Mouse (Mus musculus) c-Kit-negative CD71-positive TER-119-positive erythroid progenitor cells, embryonic 14.5 days (primary cell): Measurements from ENCODE around the gene Fzd4.

Experiments
- DNase-seq: peaks from one replicate; pipeline ENCODE4 v3.0.0-alpha.2; 2013; ENCODE audit warnings: low read depth, low spot score

Fzd4 gene

GRCm38 (mm10) chr7:89404081-89404733 is at the start of gene Fzd4, which contains the start of gene Tmem135:
Fzd4 (plus strand) TSS chr7:89404355.
Tmem135 (minus strand) TSS chr7:89404222.
- peak; percentile 5 for DNase-seq

- DNase-seq, result no peak
Observed at GRCm38 (mm10) chr7:89355519-89356255, 48.5 kb upstream of the Fzd4 start.

DNA sequence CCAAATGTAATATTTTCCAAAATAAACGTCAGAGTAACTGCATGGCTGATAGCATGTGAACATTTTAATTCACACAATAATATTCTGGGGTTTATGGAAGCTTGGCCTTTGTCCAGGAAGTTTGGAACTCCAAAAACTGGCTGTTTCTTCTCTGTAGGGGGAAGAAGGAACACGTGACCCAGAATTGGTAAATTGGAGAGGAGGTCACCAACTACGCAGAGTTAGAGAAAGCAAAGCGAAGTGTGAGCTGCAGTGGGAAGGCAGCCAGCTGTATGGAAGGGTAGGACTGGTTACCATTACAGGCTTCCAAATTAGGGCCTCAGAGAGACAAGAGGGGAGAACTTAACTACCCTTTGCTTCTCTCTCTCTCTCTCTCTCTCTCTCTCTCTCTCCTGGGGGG is 47.8 kb upstream of the Fzd4 start:
- no peak for DNase-seq

DNA sequence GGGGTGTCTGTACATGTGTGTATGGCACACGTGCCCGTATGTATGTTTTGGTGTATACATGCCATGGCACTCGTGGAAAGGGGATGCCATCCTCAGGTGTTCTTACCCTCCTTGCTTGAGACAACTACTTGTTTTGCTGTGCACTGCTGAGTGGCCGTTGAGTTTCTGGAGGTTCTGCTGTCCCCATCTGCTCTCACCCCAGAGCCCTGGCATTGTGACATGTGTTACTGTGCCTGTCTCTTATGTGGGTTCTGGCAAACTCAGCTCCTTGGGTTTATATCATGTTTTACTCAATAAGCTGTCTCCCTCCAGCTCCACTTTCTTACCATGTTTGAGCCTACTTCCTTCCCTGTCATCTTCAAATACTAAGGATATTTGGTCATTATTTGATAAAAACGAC is 40.2 kb upstream of the Fzd4 start:
- no peak for DNase-seq

DNA sequence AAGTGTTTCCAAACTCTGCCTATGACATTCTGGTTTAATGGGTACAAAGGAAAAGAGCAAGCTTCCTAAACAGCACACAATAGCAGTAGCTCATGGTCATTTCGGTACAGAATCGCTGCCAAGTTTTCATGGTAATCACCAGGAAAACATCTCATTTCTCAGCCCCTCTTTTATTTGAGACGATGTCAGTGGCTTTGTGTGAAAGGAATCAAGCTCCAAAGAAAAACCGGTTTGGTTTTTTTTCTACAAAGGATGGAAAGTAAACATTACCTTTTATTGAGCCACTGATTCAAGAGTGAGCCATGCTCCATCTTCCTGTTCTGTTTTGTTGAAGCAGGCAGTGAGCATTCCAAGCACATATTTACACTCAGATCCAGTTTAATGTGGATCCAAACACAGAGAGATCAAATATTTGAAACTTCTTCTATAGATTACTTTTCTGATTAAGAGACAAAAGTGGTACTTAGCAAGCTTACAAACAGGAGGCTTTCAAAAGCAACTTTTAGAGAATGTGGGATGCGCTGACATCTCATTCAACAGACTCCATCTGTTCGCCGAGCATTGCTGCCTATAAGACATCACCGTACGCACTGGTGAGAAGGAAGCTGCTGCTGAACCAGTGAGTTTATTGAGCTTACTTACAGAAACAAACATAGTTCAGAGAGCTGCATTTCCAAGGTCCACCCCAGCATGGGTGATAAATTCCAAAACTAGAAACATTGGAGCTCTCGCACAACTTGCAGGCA is 38.8 kb upstream of the Fzd4 start:
- DNase-seq, result no peak

DNA sequence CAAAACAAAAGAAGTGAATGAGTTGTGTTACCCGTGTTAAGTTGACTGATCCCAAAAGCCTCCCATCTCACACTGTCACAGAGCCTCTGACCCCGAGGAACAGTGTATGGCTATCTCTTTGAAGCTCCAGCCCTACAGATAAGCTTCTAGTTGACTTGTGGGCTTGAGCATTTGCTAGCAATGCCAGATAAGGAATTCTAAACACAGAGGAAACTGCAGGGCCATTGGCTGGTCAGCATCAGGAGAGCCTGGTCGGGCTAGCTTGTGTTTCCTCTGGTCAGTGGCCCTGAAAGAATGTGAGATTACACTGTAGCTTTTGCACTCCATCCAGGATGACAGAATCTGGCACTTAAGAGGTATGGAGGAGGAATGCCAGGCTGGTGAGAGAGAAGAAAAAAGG is 36.5 kb upstream of the Fzd4 start:
- no peak for DNase-seq

GRCm38 (mm10) chr7:89370086-89370485 is 34.1 kb upstream of the Fzd4 start:
- DNase-seq, result no peak

- no peak for DNase-seq
Observed at GRCm38 (mm10) chr7:89370917-89371316, 33.2 kb upstream of the Fzd4 start.

DNA sequence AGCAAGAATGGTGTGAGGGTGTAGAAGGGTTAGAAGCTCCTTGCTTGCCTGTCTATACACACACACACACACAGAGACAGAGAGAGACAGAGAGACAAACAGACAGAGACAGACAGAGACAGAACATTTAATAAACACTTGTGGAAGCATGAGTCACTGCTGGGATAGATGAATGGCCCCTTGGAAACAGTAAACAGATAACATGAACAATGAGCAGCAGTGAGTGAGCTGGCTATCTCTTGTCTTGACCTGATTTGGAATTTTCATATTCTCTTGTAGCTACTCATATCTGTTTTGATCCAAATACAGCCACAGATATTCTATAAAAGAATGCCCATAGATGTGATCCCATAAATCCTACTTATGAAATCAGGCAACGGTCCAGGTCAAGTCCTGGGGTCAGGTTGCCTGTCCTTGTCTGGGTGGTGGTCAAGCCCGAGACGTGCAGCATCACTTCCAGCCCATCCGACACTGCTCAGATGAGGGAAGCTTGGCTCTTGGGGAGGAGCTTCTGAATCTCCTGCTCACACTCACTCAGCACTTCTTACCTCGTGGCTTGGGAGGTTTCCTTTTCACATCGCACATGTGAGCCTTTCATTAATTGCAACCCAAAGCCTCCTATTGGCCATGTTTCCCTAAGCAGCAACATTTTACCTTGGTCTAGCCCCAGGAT is 32.4 kb upstream of the Fzd4 start:
- no peak for DNase-seq

GRCm38 (mm10) chr7:89380935-89381705 is 23.0 kb upstream of the Fzd4 start:
- DNase-seq, result no peak

GRCm38 (mm10) chr7:89382892-89383291 is 21.3 kb upstream of the Fzd4 start:
- no peak for DNase-seq

GRCm38 (mm10) chr7:89388981-89389380 is 15.2 kb upstream of the Fzd4 start:
- DNase-seq, result no peak

- no peak for DNase-seq
Observed at GRCm38 (mm10) chr7:89390660-89391059, 13.5 kb upstream of the Fzd4 start.

GRCm38 (mm10) chr7:89391281-89391680 is 12.9 kb upstream of the Fzd4 start:
- no peak for DNase-seq

DNA sequence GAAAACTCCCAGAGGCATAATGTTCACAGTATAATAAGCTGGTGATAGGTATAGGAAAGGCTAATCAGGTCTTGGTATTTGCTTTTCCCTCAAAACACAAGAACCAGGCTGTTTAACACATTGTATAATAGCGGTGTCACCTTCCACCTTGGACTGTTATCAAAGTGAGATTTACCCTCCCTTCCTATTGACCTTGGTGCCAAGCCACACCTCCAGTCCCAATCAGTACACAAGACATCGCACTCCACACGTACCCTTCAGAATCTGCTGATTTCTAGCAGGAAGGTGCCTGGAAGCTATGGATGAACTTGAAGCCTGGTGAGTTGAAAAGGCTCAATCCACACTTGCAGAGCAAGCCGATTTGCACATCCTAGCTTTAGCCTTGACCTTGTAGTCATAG is 12.3 kb upstream of the Fzd4 start:
- DNase-seq, result no peak

- no peak for DNase-seq
Observed at GRCm38 (mm10) chr7:89392388-89392787, 11.8 kb upstream of the Fzd4 start.

- no peak for DNase-seq
Observed at GRCm38 (mm10) chr7:89392825-89393224, 11.3 kb upstream of the Fzd4 start.

- DNase-seq, result no peak
Observed at GRCm38 (mm10) chr7:89395399-89395798, 8.8 kb upstream of the Fzd4 start.

- no peak for DNase-seq
Observed at GRCm38 (mm10) chr7:89396386-89396785, 7.8 kb upstream of the Fzd4 start.

GRCm38 (mm10) chr7:89397837-89398534 is 6.2 kb upstream of the Fzd4 start:
- no peak for DNase-seq

DNA sequence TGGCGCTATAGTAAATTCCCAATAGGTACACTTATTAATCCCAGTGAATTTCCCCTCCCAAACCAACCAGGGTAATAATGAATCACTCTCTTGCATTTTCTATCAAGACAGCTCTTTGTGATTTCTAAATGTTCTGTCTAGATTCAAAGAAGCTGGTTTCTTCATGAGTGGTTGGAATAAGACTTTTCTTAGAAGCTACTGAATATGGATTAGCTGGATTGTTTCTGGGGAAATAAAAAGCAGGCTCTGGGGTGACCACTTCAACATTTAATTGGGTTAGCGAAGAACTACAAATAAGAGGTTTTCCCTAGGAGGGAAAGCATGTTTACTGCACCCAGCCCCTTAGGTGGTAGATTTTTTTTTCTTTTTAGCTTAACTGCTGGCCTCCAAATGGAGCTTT is 3.4 kb upstream of the Fzd4 start:
- DNase-seq, result no peak
